Mouse (Mus musculus) regulatory T cell (primary cell): Measurements from ENCODE around the gene Ube2r2.

Experiments
- in situ Hi-C: fragments of 300-600 bp; cut with MboI, MseI; formaldehyde crosslinking; loops from one replicate; pipeline ENCODE4 v1.15.1; 2025; ENCODE audit warnings: high pct_unique_total_duplicates

The Ube2r2 gene

DNA sequence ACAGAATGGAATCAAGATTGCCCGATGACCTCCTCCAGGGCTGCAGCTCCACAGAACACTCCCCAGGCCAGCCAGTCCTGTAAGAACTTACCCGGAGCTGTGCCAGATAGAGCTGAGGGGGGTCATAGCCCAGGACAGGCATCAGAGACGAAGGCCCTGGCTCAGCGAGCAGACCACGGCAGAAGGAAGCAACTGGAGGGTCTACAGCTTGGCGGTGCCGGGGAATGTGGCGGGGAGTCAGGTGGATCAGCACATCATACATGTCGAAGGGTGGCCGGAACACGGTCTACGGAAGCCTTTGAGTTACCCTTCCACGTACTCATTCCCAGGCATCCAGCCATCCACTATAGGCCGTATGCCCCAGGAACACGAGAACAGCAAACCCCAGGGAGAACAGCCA lies 19.8 kb upstream of the Ube2r2 start:
- in situ Hi-C loops: loop anchor here (5.0 kb wide), 1 partner anchor 53 kb away; no protein-coding TSS in a partner anchor

DNA sequence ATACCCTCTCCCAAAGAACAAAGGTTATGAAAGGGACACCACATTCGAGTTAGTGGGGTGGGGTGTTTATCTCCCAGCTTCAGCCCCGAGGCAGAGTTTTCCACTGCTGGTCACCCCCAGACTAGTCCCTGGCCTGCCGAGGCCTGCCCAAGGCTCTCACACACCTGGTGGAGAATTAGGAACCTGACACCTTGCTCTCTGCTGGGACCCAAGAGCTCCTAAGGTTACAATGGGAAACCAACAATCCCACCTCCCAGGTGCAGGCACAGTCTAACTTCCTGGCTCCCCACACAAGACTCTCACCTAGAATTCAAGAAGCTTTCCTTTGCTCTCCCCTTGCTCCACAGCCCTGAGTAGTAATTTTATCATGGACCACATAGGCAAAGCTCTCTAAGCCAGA lies 18.7 kb upstream of the Ube2r2 start:
- in situ Hi-C loops: loop anchor here (5.0 kb wide), 1 partner anchor 55 kb away; no protein-coding TSS in a partner anchor

DNA sequence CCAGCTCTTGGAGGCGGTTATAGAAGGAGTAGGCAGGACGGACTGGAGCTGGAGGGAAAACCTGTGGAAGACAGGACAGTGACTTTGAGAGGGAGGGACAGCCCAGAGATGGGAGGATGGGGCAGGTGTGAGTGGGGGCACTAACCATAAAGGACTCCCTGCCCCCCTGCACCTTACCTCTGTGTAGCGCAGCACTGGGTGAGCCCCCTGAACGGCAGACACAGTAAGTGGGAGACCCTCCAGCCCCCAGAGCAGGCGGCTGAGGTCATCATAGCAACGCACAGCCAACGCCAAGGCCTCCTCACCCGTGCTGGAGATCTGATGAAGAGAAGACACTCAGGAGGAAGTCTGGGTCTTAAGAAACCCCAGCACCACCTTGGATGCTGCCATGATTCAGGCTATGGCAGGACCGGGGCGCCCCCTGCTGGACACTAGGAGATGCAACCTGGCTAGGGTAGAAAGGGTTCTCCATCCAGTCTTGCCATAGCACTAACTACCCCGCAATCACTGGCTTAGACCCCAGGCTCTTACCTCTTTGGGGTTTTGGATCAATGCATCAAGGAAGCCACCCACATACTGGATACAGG lies 16.7 kb upstream of the Ube2r2 start:
- in situ Hi-C loops: loop anchor here (5.0 kb wide), 1 partner anchor 56 kb away; no protein-coding TSS in a partner anchor

DNA sequence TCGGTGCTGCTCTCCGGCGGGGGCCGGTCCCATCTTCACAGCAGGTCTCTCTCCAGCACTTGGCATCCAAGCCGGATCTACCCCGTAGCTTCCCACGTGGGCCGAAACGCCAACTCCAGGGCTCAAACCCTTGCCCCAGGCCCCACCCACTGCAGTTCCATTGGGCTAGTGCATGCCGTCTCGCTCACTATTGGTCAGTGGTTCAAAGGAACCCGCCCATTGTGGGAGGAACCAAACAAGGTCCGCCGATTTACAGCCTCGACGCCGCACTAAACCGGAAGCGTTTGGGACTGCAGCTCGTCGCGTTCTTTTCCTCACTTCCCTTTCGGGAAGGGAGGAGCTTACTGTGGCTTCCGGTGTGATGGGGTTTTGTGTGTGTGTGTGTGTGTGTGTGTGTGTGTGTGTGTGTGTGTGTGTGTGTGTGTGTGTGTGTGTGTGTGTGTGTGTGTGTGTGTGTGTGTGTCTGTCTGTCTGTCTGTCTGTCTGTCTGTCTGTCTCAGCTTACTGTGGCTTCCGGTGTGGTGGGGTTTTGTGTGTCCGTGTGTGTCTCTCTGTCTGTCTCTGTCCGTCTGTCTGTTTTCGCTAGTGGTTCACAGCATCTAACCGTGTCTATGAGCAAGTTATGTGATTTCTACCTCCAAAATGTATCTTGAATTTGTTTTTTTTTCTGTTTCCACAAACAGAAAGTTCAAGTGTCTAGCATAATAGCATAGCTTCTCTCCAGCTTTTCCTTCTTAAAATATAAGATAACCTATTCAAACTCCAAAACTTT lies 11.2 kb upstream of the Ube2r2 start, which contains the start of gene Nol6:
TSS of gene Nol6 (minus strand) at position 276 of the 772 bp plus-strand sequence.
- in situ Hi-C loops: loop anchor here (5.0 kb wide), 1 partner anchor 43 kb away; no protein-coding TSS in a partner anchor

DNA sequence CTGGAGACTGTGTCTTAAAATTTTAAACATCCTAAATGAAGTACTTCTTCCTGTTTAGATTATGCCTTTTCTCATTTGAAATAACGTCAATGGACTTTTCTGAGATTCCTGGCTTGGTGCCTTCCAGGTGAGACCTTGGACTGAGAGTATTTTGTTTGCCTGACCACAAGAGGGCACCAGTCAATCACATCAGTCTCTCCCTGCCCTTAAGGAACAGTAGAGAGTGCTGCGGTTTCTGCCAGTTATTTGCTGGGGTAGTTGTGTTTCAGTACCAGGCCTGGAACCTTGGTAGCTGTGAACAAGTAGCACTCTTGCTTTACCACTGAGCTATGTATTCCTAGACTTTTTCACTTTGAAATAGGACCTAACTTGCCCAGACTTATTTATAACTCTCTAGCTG lies 6.1 kb upstream of the Ube2r2 start:
- in situ Hi-C loops: no loop called here

DNA sequence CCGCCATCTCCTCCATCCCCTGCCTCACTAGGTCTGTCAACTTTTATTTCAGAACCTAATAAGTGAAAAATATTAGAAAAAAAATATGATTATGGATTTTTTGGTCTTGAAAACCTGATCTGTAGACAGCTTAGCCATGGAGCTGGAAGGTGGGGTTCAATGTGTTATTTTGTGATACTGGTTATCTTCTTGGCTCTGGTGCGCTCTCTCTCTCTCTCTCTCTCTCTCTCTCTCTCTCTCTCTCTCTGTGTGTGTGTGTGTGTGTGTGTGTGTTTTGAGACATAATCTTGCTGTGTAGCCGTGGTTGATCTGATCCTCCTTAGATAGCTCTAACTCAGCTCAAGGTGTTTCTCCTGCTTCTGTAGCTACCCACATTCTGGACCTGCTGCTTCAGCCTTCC lies 5.7 kb upstream of the Ube2r2 start:
- in situ Hi-C loops: no loop called here

DNA sequence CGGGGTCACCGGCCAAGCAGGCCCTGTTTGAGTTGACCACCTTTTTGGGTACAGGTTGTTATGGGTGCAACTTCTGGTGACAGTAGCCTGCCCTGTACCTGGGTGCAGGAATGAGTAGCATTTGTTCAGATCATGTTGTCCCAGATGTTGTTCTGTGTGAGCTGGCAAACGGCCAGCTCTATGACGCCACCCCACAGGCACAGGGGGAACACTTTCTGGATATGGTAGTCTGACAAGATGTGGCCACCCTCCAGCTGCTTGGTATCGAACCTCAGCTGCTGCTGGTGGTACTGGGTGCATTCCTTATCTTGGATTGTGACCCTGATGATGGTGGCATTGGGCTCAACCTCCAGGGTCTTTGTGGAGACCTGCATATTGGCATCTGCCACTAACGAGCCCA lies 3.1 kb upstream of the Ube2r2 start:
- in situ Hi-C loops: no loop called here

DNA sequence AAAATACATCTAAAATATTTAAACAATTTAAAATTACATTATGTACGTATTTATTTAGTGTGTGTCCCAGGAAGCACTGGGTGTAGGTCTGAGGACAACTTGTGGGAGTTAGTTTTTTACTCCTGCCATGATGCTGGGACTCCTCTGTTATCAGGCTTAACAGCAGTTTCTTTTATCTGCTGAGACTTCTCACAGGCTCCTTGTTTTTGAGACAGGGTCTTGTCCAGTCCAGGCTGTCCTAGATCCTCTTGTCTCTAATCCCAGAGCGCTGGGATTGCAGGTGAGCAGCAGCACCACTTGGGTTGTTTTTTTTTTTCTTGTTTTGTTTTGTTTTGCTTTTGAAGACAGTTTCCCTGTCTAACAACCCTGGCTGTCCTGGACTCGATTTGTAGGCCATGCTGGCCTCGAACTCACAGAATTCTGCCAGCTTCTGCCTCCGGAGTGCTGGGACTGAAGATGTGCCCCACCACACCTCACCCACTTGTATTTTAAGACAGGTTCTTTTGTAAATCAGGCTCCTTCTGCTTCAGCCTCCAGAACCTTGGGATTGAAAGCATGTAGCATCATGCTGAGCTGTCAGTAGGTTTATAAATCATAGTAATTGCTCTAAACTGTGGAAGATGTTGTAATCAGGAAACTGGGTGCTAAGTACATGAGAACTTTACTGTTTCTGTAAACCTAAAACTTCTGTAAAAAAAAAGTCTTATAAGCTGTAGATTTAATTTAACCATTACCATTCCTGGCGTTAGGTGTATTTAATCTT lies 1.8 kb upstream of the Ube2r2 start:
- in situ Hi-C loops: no loop called here

DNA sequence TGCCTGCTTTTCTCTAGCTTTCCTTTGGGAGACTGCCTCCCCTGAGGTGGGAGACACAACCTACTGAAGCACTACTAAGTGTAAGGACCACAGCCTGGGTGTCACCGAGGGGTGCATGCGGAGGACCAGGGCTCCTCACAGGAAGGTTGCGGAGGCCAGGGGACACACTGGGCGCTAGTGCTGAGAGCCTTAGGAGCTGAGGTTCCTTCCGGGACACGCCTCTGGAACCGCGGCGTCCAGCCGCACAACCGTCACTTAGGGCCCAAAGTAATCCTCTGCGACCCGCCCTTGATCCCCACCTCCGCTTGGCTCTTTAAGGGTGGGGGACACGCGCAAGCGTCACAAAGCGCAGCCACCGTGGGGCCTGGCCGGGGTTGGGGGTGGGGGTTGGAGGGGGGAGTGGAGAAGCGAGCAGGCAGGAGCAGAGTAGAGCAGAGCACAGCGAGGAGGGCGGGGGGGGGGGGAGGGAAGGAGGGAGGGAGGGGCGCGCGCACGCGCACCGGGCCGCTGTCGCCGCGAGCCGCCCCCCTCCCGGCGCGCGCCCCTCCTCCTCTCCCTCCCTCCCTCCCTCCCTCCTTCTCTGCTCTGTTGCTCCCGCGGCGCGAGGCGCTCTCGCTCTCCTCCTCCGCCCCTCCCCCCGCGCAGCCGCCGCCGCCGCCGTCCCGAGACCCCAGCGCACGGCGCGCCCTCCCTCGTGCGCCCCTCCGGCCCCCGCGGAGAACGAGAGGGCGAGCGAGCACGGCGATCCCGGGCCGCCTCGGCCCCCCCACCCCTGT lies 420 bp upstream of the Ube2r2 start:
- in situ Hi-C loops: no loop called here

DNA sequence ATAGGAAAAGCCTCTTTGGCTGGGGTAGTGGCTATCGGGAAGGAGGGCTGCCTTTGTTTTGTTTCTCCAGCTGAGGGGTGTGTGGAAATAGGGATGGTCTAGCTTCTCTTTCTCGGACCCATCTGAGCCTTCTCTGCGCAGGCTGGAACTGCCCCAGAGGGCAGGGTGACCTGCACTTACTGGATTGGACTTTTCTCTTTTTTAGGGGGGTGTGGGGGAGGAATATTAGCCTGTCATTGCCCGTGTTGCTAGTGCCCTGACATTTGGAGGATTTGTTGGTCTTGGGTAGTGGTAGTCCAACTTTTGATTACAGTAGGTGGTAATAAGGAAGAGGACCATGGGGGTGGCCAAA lies 887 bp downstream of the Ube2r2 start:
- in situ Hi-C loops: no loop called here

DNA sequence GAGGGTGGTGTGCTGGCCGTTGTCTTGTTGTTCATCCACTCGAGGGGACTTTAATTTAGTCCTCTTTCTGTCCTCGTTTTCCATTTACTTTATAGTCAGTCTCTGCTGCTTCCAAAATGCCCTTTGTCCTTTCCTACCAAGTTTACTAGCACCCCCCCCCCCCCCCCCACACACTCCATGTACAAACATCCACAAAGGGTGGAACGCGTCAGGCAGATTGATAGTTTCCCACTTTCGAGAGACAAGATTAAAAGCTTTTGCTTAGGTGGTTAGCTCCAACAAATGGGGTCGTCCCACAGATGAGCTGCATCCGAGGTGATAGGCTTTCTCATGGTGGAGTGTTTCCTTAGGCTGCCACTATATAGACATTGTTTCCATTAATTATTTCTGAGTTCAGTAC lies 1.3 kb downstream of the Ube2r2 start:
- in situ Hi-C loops: no loop called here

DNA sequence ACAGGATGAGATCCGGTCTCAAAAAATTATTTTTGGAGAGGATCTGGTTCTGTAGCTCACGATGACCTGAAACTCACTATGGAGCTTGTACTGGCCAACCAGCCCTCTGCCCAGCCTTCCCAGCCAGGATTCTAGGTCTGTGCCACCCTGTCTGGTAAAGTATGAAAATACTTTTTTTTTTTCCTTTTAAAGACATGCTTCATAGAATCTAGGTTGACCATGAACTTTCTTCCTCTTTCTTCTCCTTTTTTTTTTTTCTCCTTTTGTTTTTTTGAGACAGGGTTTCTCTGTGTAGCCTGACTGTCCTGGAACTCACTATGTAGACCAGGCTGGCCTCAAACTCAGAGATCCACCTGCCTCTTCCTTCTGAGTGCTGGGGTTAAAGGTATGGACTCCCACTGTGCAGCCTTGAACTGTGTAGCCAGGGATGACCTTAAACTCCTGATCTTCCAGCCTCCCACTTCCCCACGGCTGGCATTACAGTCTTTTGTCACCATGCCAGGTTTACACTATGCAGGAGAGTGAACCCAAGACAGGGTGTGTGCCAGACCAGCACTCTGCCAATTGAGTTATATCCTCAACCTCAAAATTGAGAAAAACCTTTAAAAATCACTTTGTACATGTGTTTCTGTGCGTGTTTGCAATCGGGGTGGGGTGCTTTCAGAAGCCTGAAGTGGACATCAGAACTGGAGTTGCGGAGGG lies 4.8 kb downstream of the Ube2r2 start:
- in situ Hi-C loops: no loop called here

DNA sequence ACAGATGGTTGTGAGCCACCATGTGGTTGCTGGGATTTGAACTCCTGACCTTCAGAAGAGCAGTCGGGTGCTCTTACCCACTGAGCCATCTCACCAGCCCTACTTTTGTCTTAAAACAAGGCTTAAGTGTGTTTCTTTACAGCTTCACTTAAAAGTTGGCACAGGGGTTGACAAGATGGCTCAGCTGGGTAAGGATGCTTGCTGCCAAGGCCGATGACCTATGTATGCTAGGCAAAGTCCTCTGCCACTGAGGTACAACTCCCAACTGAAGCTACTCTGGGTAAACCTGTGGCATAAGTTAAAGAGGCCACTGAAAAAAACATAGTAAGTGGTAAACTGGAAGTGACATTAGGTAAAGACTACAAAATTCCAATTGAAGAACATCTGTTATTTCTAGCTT lies 7.1 kb downstream of the Ube2r2 start:
- in situ Hi-C loops: no loop called here

DNA sequence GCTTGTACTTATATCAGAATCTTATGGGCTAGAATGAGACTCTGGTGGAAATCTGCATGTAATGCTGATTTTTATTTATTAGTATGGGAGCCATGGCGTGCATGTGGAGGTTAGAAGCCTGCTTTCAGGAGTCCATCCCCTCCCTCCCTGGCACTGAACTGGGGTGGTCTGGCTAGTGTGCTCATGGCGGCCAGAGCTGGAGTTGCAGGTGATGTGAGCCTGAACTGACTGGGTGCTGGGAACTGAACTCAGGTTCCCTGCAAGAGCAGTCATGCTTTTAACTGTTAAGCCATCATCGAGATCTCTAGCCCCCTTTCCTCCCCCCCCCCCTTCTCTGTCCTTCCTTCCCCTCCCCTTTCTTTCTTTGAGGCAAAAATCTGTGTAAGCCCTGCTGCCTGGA lies 14.3 kb downstream of the Ube2r2 start:
- in situ Hi-C loops: no loop called here

DNA sequence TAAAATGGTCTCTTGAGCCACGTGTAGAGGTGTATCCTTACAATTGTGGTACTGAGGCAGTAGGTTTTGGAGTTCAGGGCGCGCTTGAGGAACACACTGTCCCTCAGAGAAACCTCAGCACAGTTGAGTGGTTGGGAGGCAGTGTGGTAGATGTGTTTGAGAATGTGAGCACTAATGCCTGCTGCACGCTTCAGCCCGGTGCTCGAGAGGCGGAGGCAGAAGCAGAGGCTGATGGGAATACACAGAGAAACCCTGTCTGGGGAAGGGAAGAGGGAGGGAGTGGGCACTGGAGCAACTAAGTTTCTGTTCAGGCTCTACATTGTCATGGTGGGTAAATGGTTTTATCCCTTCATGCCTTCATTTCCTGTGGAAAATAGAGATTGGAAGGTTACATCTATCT lies 15.6 kb downstream of the Ube2r2 start:
- in situ Hi-C loops: no loop called here

DNA sequence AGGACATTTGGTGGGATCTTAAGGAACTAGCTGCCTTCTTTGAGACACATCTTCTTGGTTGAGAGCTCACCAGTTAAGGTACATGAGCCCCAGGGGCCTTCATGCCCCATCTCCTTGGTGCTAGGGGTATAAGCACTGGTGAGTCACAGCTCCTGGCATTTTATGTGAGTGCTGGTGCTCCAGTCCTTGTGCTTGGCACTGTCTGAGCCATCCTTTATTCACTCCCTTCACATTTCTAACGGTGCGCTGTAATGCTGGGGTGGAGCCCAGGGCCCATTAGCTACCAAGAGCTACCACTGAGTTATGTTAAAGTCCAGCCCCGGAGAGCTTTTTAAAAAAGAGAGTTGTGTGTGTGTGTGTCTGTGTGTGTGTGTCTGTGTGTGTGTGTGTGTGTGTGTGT lies 17.6 kb downstream of the Ube2r2 start:
- in situ Hi-C loops: no loop called here

DNA sequence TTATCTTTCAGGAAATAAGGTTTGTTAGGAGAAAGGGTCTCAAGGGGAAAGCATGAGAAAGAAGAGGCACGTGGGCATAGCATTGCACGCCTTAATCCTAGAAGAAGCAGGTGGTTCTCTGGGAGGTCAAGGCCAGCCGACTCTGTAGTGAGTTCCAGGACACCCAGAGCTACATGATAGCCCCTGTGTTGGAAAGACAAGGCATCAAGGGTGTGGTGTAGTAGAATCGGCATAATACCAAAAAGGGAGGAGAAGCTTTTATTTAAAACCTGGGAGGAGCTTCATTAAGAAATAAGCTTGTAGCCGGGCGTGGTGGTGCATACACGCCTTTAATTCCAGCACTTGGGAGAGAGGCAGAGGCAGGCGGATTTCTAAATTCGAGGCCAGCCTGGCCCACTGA lies 21.4 kb downstream of the Ube2r2 start:
- in situ Hi-C loops: no loop called here

DNA sequence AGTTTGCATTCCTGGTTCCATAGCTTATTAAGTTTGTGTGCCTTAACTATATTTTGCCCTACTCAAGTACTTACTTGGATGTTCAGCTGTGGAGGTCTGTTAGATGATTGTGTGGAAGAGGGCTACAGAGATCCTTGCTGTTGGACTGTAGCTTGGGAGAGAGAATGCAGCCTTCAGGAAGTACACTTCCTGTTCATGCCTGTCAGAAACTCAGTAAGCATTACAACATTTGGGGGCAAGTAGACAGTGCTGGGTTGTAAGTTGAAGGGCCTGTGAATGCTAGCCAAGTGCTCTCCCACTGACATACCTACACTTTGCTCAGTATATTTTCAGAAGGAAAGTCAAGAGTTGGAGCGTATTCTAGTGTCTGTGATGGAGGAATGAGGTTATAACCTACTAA lies 22.7 kb downstream of the Ube2r2 start:
- in situ Hi-C loops: no loop called here

DNA sequence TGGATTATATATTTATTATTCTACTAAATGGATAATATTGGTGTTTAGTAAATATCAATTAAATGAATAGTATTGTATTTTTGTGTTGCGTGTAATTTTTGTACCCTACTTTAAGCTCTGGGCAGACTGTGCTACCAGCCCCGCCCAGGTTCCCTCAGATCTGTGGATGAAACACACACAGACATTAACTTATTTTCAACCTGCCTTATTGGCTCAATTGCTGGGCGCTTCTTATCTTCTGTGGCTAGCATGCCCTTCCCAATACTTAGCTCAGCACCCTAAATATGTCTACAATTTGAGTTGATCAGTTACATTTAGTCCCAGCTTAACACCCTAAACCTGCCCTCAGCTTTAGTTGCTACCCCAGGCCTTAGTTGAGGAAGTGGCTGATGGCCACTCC lies 25.7 kb downstream of the Ube2r2 start:
- in situ Hi-C loops: no loop called here

DNA sequence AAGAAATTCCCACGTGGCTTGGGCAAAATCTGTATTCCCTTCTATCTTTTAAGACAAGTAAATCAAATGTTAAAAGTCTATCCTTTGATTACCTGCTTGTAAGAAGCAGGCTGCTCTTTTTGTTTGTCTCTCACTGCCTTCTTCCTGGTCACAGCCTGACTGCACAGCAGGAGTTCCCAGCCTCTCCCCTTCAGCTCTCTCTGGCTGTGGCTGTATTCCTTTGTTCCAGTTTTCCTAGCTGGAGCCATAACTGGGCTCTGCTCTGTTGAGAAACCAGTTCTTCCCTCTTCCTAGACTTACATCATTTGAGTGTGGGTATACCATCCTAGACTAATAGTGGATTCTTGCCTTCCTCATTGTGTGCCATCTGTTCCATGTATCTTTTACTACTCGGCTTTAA lies 29.4 kb downstream of the Ube2r2 start:
- in situ Hi-C loops: loop anchor here (5.0 kb wide), 1 partner anchor 43 kb away; the partner anchor contains the start of gene Nol6
